Mouse (Mus musculus): ENCODE data around the gene Liph. TPM values are rescaled to one million over a fixed set of nuclear protein-coding genes. Genes with fewer than 3 reads are reported as not detected.

Liph gene
- polyA plus RNA-seq, 2 experiments = 1.6 to 2.8 TPM

DNA sequence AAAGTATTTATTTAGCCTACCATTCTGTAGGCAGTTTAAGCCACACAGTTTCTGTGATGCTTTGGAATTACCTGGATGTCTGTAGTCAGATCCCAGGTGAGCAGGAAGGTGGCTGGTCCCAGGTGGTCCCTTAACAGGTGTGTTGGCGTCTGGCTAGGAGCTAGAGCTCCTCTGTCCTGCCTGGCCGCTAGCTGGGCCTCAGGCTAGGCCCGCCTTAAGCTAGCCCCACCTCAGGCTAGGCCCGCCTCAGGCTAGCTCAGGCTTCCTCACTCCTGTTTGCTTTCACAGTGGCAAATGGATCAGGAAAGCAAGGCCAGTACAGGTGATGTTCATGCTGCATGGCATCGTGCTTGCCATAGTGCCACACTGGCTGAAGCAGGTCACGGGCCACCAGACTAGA is 88.6 kb downstream of the Liph start:
- WGBS = 85% methylated on average over 6 of the region's 6 CpGs
- no peaks in the 10 kb centered on the region for H3K9me3 ChIP-seq (ENCODE audit: control insufficient read depth, low read length)
- H3K4me3 ChIP-seq (replicated peaks; ENCODE audit: low read length) = no peak overlapping the region
- no peak overlapping the region for H3K27ac ChIP-seq (replicated peaks; ENCODE audit: low read depth, low read length)
- H3K9ac ChIP-seq (ENCODE audit: low read depth, low read length, severe bottlenecking) = no peak overlapping the region
- no peak overlapping the region for H3K4me2 ChIP-seq (replicated peaks; ENCODE audit: low read depth, low read length, severe bottlenecking)
- TF ChIP-seq POLR2A (IDR thresholded peaks at IDR 0.05; ENCODE audit: borderline replicate concordance, extremely low read depth, insufficient read depth, insufficient read length) = no peak
- DNase-seq (ENCODE audit: low spot score) (no peak), ATAC-seq (ENCODE audit: low FRiP score, low read depth) (no peak)
- H3K27me3 ChIP-seq (ENCODE audit: control insufficient read depth, insufficient read depth, low read length) = no peaks in the 10 kb centered on the region
- peaks cover 19% of the 10 kb centered on the region; the same call in 1 of the 2 replicates for H3K36me3 ChIP-seq (ENCODE audit: control insufficient read depth, insufficient read depth, low read length)
- no peaks in the 10 kb centered on the region for H3K4me1 ChIP-seq (ENCODE audit: control insufficient read depth, insufficient read depth, low read length)

DNA sequence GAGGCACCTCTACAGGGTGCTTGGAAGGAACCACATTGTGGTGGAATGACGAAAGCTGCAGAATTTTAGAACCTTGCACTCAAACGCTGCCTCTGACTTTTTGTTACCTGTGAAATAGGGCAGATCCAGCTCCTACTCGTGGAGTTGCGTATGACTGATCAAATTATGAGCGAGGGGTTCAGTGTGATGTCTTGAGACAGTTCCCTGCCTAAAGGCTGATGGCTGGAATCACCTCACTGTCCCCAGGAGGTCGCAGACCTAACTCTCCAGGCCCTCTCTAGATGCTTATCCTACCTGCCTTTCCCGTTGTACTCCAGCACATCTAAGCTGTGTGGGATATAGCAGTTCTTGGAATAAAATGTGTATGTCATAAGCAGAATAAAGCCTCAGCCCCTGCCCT is 89.5 kb downstream of the Liph start:
- no peak overlapping the region for H3K27ac ChIP-seq (replicated peaks; ENCODE audit: low read depth, low read length)
- no peaks in the 10 kb centered on the region for H3K9me3 ChIP-seq (ENCODE audit: control insufficient read depth, low read length)
- H3K27me3 ChIP-seq (ENCODE audit: control insufficient read depth, insufficient read depth, low read length) = no peaks in the 10 kb centered on the region
- H3K9ac ChIP-seq (ENCODE audit: low read depth, low read length, severe bottlenecking) = no peak overlapping the region
- H3K4me1 ChIP-seq (ENCODE audit: control insufficient read depth, insufficient read depth, low read length) = no peaks in the 10 kb centered on the region
- ATAC-seq (ENCODE audit: low FRiP score, low read depth) = no peak
- no peak overlapping the region for H3K4me2 ChIP-seq (replicated peaks; ENCODE audit: low read depth, low read length, severe bottlenecking)
- no peak overlapping the region for H3K4me3 ChIP-seq (replicated peaks; ENCODE audit: low read length)
- 89% methylated on average over 7 of the region's 7 CpGs for WGBS
- DNase-seq (ENCODE audit: low spot score) = no peak
- H3K36me3 ChIP-seq (ENCODE audit: control insufficient read depth, insufficient read depth, low read length) = peaks cover 16% of the 10 kb centered on the region; the same call in 1 of the 2 replicates
- no peak for TF ChIP-seq POLR2A (IDR thresholded peaks at IDR 0.05; ENCODE audit: borderline replicate concordance, extremely low read depth, insufficient read depth, insufficient read length)

DNA sequence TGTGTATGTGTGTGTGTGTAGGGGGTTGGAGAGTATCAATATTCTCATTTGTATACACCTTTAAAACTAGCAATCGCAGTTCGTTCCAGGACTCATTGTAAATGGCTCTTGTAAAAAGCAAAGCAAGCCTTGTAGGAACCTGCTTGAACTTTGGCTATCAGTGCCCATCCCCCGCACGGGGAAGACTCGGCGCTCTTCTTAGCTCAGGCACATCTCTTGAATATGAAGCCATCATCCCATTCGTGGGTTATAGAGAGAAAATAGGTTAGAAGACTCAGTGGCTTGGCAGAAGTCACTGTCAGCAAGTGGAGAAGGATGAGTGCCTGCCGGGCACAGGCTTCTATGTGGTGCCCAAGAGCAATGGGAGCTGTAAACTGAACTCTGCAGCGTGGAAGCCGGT is 90.8 kb downstream of the Liph start:
- H3K4me1 ChIP-seq (ENCODE audit: control insufficient read depth, insufficient read depth, low read length) = no peaks in the 10 kb centered on the region
- no peak for DNase-seq (ENCODE audit: low spot score)
- no peak overlapping the region for H3K4me3 ChIP-seq (replicated peaks; ENCODE audit: low read length)
- ATAC-seq (ENCODE audit: low FRiP score, low read depth) = no peak
- H3K27ac ChIP-seq (replicated peaks; ENCODE audit: low read depth, low read length) = no peak overlapping the region
- no peaks in the 10 kb centered on the region for H3K9me3 ChIP-seq (ENCODE audit: control insufficient read depth, low read length)
- no peak for TF ChIP-seq POLR2A (IDR thresholded peaks at IDR 0.05; ENCODE audit: borderline replicate concordance, extremely low read depth, insufficient read depth, insufficient read length)
- no peaks in the 10 kb centered on the region for H3K27me3 ChIP-seq (ENCODE audit: control insufficient read depth, insufficient read depth, low read length)
- H3K4me2 ChIP-seq (replicated peaks; ENCODE audit: low read depth, low read length, severe bottlenecking) = no peak overlapping the region
- H3K9ac ChIP-seq (ENCODE audit: low read depth, low read length, severe bottlenecking) = no peak overlapping the region
- WGBS = 81% methylated on average over 10 of the region's 10 CpGs
- peaks cover 13% of the 10 kb centered on the region; the same call in 1 of the 2 replicates for H3K36me3 ChIP-seq (ENCODE audit: control insufficient read depth, insufficient read depth, low read length)

Other genes with a start within 250 kb of the Liph start
- 4.7 and 4.8 TPM in 2 replicates for gene Ehhadh, start 207.9 kb downstream of the Liph start, polyA plus RNA-seq (2012; rRNA removed)
- 2.3 and 2.7 TPM in 2 replicates for gene Ehhadh, start 207.9 kb downstream of the Liph start, polyA plus RNA-seq (2014; fragmentation: Nextera tagmentation; extraction: Ambion mirVana)
- gene Map3k13, start 201.3 kb downstream of the Liph start, polyA plus RNA-seq (2012; rRNA removed) = 1.2 and 1.4 TPM in 2 replicates
- gene Map3k13, start 201.3 kb downstream of the Liph start, polyA plus RNA-seq (2014; fragmentation: Nextera tagmentation; extraction: Ambion mirVana) = 0.79 and 0.92 TPM in 2 replicates
- 27.6 and 30.5 TPM in 2 replicates for gene Tmem41a, start 48.1 kb downstream of the Liph start, polyA plus RNA-seq (2012; rRNA removed)
- gene Tmem41a, start 48.1 kb downstream of the Liph start, polyA plus RNA-seq (2014; fragmentation: Nextera tagmentation; extraction: Ambion mirVana) = 42.3 and 42.8 TPM in 2 replicates
- 31.8 and 42.6 TPM in 2 replicates for gene Senp2, start 13.8 kb upstream of the Liph start, polyA plus RNA-seq (2012; rRNA removed)
- 43.7 and 45.7 TPM in 2 replicates for gene Senp2, start 13.8 kb upstream of the Liph start, polyA plus RNA-seq (2014; fragmentation: Nextera tagmentation; extraction: Ambion mirVana)
- 58.7 and 62.0 TPM in 2 replicates for gene Igf2bp2, start 167.6 kb upstream of the Liph start, polyA plus RNA-seq (2012; rRNA removed)
- 91.2 and 99.7 TPM in 2 replicates for gene Igf2bp2, start 167.6 kb upstream of the Liph start, polyA plus RNA-seq (2014; fragmentation: Nextera tagmentation; extraction: Ambion mirVana)

All from limb, embryonic 14.5 days (tissue).